Mouse (Mus musculus): ENCODE measurements around the gene Fgd3. TPM values are rescaled to one million over a fixed set of nuclear protein-coding genes. Genes with fewer than 3 reads are reported as not detected.
A peak's percentile ranks its signal among the peaks of the same experiment; 100 is the strongest.

The Fgd3 gene
- polyA plus RNA-seq, 1 experiment from 2014 or later, result 0.58 TPM

DNA sequence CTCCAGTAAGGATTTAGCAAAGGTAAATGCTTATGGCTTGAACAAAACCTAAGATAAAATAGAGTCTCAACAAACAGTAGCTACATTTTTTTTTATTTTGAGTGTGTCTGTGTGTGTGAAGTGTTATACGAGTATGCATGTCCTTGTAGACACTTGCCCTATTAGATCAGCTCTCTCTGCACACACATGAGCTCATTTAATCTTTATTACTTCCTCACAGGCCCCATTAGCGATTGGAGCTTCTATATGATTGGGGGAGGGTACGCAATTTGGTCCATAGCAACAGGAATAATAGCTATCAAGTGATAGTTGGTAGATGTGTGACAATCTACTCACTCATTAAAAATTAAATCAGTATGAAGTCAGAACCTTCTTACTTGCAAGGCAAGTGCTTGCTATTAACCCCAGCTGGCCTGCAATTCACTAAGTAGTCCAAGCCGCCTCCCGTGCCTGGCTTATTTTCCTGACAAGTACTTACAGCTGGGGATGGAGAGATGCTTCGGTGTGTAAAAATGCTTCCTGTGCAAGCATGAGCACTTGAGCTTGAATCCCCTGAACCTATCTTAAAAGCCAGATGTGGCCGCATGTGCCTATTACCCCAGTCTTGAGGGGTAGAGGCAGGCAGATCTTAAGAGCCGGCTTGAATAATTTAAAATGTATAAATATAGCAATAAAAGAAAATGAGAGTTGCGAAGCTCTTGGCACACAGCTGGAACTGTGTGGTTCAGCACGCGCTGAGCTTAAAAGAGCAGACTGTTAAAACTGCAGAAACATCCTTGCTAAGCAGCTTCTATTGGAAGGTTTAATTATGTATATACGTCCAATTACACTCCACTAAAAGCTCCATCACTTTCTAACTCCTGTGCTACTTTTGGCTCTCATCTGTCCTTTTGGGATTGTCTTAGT lies 15.2 kb upstream of the Fgd3 start:
- WGBS, result 69% methylated on average over 12 of the region's 12 CpGs
- Histone ChIP-seq H3K27ac (replicated peaks; ENCODE audit: low read depth, low read length) (no peak overlapping the region), H3K36me3 (ENCODE audit: control insufficient read depth, insufficient read depth, low read length) (no peaks in the 10 kb centered on the region), H3K9ac (ENCODE audit: low read depth, low read length) (no peak overlapping the region), H3K9me3 (ENCODE audit: control insufficient read depth, low read length) (no peaks in the 10 kb centered on the region), H3K4me1 (ENCODE audit: control insufficient read depth, insufficient read depth, low read length) (0 out of 2 replicates have a peak, but pooled peaks cover 1% of the 10 kb centered on the region), H3K4me3 (ENCODE audit: low read depth, low read length) (no peak overlapping the region), H3K4me2 (ENCODE audit: low read depth, low read length) (no peak overlapping the region), H3K27me3 (replicated peaks; ENCODE audit: control insufficient read depth, insufficient read depth, low read length) (no peaks in the 10 kb centered on the region)
- no peak; the same call in 1 of the 2 replicates for ATAC-seq (ENCODE audit: low read depth)
- DNase-seq (ENCODE audit: low spot score), result peak; percentile 36

DNA sequence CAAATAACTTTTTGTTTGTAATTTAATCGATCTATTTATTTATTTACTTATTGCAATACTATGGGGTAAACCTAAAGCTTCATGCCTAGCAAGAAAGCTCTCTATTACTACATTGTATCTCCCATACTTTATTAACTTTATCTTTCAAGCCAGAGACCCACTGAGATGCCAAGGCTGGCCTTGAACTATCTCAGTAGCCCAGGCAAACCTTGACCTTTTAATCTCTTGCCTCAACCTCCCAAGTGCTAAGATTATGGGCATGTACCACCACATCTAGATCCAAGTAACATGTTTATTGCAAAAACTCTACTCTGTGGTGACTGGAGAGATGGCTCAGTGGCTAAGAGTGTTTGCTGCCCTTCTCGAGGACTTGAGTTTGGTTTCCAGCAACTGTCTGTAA lies 13.1 kb upstream of the Fgd3 start:
- H3K27ac ChIP-seq (replicated peaks; ENCODE audit: low read depth, low read length), result no peak overlapping the region
- no peak overlapping the region for H3K4me3 ChIP-seq (ENCODE audit: low read depth, low read length)
- H3K9me3 ChIP-seq (ENCODE audit: control insufficient read depth, low read length), result no peaks in the 10 kb centered on the region
- H3K4me1 ChIP-seq (ENCODE audit: control insufficient read depth, insufficient read depth, low read length), result no peaks in the 10 kb centered on the region
- WGBS, result 70% methylated on average over 2 of the region's 2 CpGs
- no peak overlapping the region for H3K4me2 ChIP-seq (ENCODE audit: low read depth, low read length)
- H3K9ac ChIP-seq (ENCODE audit: low read depth, low read length), result no peak overlapping the region
- DNase-seq (ENCODE audit: low spot score) (no peak), ATAC-seq (ENCODE audit: low read depth) (no peak)
- no peaks in the 10 kb centered on the region for H3K36me3 ChIP-seq (ENCODE audit: control insufficient read depth, insufficient read depth, low read length)
- no peaks in the 10 kb centered on the region for H3K27me3 ChIP-seq (replicated peaks; ENCODE audit: control insufficient read depth, insufficient read depth, low read length)

DNA sequence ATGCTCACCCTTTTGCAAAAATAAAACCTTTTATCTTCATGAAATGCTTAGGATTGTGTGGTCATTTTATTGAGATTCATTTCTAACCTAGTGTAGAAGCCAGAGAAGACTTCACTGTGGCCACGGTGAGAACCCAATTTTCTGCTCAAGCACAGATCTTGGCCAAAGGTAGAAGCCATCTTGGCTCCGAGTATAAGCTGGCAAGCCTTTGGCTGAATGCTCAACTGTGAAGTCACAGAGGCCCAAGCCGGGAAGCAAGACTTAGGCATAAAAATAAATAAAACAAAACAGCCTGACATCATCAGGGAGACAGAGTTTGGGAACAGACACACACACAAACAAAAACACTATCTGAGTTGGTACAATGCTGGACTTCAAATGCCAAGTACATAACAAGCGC lies 8.0 kb upstream of the Fgd3 start:
- no peaks in the 10 kb centered on the region for H3K27me3 ChIP-seq (replicated peaks; ENCODE audit: control insufficient read depth, insufficient read depth, low read length)
- no peaks in the 10 kb centered on the region for H3K9me3 ChIP-seq (ENCODE audit: control insufficient read depth, low read length)
- H3K4me1 ChIP-seq (ENCODE audit: control insufficient read depth, insufficient read depth, low read length), result no peaks in the 10 kb centered on the region
- ATAC-seq (ENCODE audit: low read depth) (no peak), DNase-seq (ENCODE audit: low spot score) (no peak)
- no peak overlapping the region for H3K9ac ChIP-seq (ENCODE audit: low read depth, low read length)
- 81% methylated on average over 4 of the region's 4 CpGs for WGBS
- no peaks in the 10 kb centered on the region for H3K36me3 ChIP-seq (ENCODE audit: control insufficient read depth, insufficient read depth, low read length)
- no peak overlapping the region for H3K27ac ChIP-seq (replicated peaks; ENCODE audit: low read depth, low read length)
- H3K4me2 ChIP-seq (ENCODE audit: low read depth, low read length), result no peak overlapping the region
- H3K4me3 ChIP-seq (ENCODE audit: low read depth, low read length), result no peak overlapping the region

DNA sequence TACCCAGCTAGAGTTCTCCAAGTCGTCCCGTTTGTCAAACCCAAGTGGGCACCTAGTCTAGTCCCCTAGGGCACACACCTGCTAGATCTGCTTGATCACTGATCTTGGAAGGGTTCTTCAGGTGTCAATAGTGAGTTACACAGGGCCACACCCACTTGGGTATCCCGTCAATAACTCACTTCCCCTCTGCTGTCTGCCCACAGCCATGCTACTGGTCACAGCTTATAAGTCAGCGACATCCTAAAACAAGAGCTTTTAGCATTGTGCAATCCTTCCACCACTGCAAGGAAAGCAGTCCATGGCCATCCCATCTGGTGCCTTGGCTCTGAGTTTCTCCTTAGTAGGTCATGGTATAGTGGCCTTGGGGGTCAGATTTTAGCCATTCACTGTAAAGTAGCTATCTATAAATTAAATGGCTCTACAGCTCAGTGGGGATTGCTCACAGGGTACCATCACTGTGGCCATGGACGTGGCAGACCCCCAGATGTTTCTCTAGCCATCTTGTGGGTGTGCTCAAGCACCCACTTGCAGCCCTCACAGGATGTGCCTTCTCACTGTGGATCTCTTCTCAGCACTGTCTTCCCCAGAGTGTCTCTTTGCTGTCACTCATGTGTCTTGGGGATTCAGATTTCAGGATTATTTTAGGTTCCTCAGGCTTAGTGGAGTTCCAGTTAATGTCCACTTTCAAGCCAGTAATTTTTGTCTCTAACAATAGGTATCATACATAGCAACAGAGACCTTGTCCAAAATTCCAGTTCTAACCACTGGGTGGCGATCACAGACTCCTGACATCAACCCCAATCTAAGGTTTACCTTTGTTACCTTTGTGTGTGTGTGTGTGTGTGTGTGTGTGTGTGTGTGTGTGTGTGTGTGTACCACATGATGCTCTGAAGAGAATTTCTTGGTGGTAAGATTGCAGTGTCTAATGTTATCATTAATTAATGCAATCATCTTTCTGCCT lies 6.4 kb upstream of the Fgd3 start:
- H3K4me3 ChIP-seq (ENCODE audit: low read depth, low read length), result no peak overlapping the region
- no peak overlapping the region for H3K27ac ChIP-seq (replicated peaks; ENCODE audit: low read depth, low read length)
- H3K4me1 ChIP-seq (ENCODE audit: control insufficient read depth, insufficient read depth, low read length), result no peaks in the 10 kb centered on the region
- ATAC-seq (ENCODE audit: low read depth), result 0 out of 2 replicates have a peak, but pooled peaks have one; percentile 44
- H3K27me3 ChIP-seq (replicated peaks; ENCODE audit: control insufficient read depth, insufficient read depth, low read length), result no peaks in the 10 kb centered on the region
- H3K9me3 ChIP-seq (ENCODE audit: control insufficient read depth, low read length), result no peaks in the 10 kb centered on the region
- no peak overlapping the region for H3K4me2 ChIP-seq (ENCODE audit: low read depth, low read length)
- H3K9ac ChIP-seq (ENCODE audit: low read depth, low read length), result no peak overlapping the region
- peak; percentile 57 for DNase-seq (ENCODE audit: low spot score)
- H3K36me3 ChIP-seq (ENCODE audit: control insufficient read depth, insufficient read depth, low read length), result no peaks in the 10 kb centered on the region
- WGBS, result 65% methylated on average over 6 of the region's 6 CpGs

DNA sequence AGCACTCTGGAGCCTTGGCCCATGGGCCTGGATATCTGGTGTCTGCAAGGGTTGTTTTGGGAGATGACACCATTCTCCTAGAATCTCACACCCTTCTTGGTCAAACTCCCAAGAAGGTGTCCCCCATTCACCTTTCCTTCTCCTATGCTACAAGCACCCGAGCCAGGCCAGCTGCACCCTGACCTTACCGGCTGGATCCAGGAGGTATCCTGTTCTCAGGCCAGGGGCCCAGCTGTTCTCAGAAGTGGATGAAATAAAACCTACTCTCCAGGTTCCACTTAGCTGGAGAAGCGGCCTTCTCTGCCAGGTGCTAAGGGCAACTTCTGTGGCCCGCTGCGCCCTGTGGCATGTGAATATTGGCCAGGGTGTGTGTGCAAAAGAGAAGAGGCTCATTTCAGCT lies 4.8 kb upstream of the Fgd3 start:
- Histone ChIP-seq H3K9me3 (ENCODE audit: control insufficient read depth, low read length) (no peaks in the 10 kb centered on the region), H3K4me3 (ENCODE audit: low read depth, low read length) (no peak overlapping the region), H3K9ac (ENCODE audit: low read depth, low read length) (no peak overlapping the region), H3K4me2 (ENCODE audit: low read depth, low read length) (no peak overlapping the region), H3K27ac (replicated peaks; ENCODE audit: low read depth, low read length) (no peak overlapping the region), H3K4me1 (ENCODE audit: control insufficient read depth, insufficient read depth, low read length) (peaks cover 9% of the 10 kb centered on the region), H3K27me3 (replicated peaks; ENCODE audit: control insufficient read depth, insufficient read depth, low read length) (no peaks in the 10 kb centered on the region), H3K36me3 (ENCODE audit: control insufficient read depth, insufficient read depth, low read length) (no peaks in the 10 kb centered on the region)
- 77% methylated on average over 5 of the region's 5 CpGs for WGBS
- DNase-seq (ENCODE audit: low spot score) (no peak), ATAC-seq (ENCODE audit: low read depth) (no peak)

DNA sequence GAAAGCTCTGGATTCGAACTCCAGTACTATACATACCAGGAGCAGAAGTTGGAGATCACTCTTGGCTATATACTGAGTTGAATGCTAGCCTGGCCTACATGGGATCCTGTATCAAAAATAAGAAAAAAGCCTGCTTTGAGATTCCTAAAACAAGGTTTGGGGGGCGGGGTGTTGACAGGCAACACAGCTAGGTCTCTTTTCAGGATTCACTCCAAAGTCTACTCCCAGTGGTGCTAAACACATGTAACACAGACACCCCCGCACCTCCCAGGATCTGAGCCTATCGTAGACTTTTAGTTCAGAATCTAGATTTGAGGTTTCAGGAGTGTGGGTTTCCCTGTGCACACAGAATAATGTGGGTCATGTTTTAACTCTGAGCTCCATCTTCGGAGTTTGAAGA lies 2.6 kb upstream of the Fgd3 start:
- Histone ChIP-seq H3K27ac (replicated peaks; ENCODE audit: low read depth, low read length) (no peak overlapping the region), H3K4me2 (ENCODE audit: low read depth, low read length) (no peak overlapping the region), H3K4me3 (ENCODE audit: low read depth, low read length) (no peak overlapping the region), H3K27me3 (replicated peaks; ENCODE audit: control insufficient read depth, insufficient read depth, low read length) (no peaks in the 10 kb centered on the region), H3K4me1 (ENCODE audit: control insufficient read depth, insufficient read depth, low read length) (peaks cover 13% of the 10 kb centered on the region), H3K9ac (ENCODE audit: low read depth, low read length) (no peak overlapping the region), H3K9me3 (ENCODE audit: control insufficient read depth, low read length) (no peaks in the 10 kb centered on the region), H3K36me3 (ENCODE audit: control insufficient read depth, insufficient read depth, low read length) (no peaks in the 10 kb centered on the region)
- 80% methylated on average over 5 of the region's 5 CpGs for WGBS
- no peak for DNase-seq (ENCODE audit: low spot score)
- ATAC-seq (ENCODE audit: low read depth), result no peak

DNA sequence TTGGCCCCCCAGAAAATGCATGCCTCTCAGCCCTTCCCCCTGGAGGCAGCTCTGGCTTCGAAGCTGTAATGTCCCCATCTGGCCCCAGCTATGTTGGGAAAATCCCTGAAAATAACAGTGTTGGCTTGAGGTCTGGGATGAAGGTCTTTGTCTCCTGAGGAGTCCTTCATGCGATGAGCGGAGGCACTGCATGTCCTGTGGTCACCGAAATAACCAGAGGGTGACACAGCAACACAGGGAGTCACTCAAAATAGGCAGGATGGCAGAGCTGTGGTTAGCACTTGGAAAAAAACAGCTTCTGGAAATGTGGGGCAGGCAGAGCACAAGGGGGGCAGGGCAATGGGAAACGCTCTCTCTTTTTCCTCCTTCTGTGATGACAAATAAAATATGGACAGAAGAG lies 2.1 kb upstream of the Fgd3 start:
- Histone ChIP-seq H3K9me3 (ENCODE audit: control insufficient read depth, low read length) (no peaks in the 10 kb centered on the region), H3K36me3 (ENCODE audit: control insufficient read depth, insufficient read depth, low read length) (no peaks in the 10 kb centered on the region), H3K4me3 (ENCODE audit: low read depth, low read length) (no peak overlapping the region), H3K4me2 (ENCODE audit: low read depth, low read length) (no peak overlapping the region), H3K27ac (replicated peaks; ENCODE audit: low read depth, low read length) (no peak overlapping the region), H3K9ac (ENCODE audit: low read depth, low read length) (no peak overlapping the region), H3K4me1 (ENCODE audit: control insufficient read depth, insufficient read depth, low read length) (peaks cover 13% of the 10 kb centered on the region), H3K27me3 (replicated peaks; ENCODE audit: control insufficient read depth, insufficient read depth, low read length) (no peaks in the 10 kb centered on the region)
- ATAC-seq (ENCODE audit: low read depth), result no peak
- 77% methylated on average over 5 of the region's 5 CpGs for WGBS
- peak; percentile 34 for DNase-seq (ENCODE audit: low spot score)

DNA sequence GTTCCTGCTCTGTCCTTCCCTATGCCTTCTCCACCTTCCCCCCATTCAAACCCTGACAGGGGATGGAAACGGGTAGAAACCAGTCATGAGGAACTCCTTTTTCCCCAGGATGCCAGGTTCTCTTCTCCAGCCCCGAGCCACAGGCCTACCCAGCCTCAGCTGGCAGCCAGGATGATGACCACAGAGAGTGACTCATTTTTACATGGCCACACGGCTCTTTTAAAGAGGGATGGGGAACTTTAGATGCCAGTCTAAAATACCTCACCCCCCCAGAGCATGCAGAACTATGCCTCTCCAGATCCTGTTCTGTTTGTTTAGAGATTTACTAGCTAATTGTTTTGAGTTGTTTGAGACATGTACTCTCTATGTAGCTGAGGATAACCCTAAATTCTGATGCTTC lies 1.3 kb upstream of the Fgd3 start:
- H3K27ac ChIP-seq (replicated peaks; ENCODE audit: low read depth, low read length), result no peak overlapping the region
- DNase-seq (ENCODE audit: low spot score) (no peak), ATAC-seq (ENCODE audit: low read depth) (no peak)
- peaks cover 13% of the 10 kb centered on the region for H3K4me1 ChIP-seq (ENCODE audit: control insufficient read depth, insufficient read depth, low read length)
- no peak overlapping the region for H3K9ac ChIP-seq (ENCODE audit: low read depth, low read length)
- no peak overlapping the region for H3K4me3 ChIP-seq (ENCODE audit: low read depth, low read length)
- H3K4me2 ChIP-seq (ENCODE audit: low read depth, low read length), result no peak overlapping the region
- H3K27me3 ChIP-seq (replicated peaks; ENCODE audit: control insufficient read depth, insufficient read depth, low read length), result no peaks in the 10 kb centered on the region
- H3K36me3 ChIP-seq (ENCODE audit: control insufficient read depth, insufficient read depth, low read length), result no peaks in the 10 kb centered on the region
- WGBS, result 74% methylated on average over 3 of the region's 3 CpGs
- H3K9me3 ChIP-seq (ENCODE audit: control insufficient read depth, low read length), result no peaks in the 10 kb centered on the region

Measured in embryonic facial prominence, embryonic 14.5 days (tissue).